Mouse (Mus musculus): ENCODE data around the gene Dnm3. TPM values are rescaled to one million over a fixed set of nuclear protein-coding genes. Genes with fewer than 3 reads are reported as not detected.

Gene Dnm3
- 1 to 10 TPM; 5.0 to 6.3 TPM for total RNA-seq (2021)
- long read RNA-seq, experiment 1, partial matches to known transcripts, result 1 of 3 reads
- long read RNA-seq, experiment 1, other reads (novel, unspliced or antisense), result 2 of 3 reads
- long read RNA-seq, experiment 2, partial matches to known transcripts, result 3 of 4 reads
- long read RNA-seq, experiment 2, other reads (novel, unspliced or antisense), result 1 of 4 reads

DNA sequence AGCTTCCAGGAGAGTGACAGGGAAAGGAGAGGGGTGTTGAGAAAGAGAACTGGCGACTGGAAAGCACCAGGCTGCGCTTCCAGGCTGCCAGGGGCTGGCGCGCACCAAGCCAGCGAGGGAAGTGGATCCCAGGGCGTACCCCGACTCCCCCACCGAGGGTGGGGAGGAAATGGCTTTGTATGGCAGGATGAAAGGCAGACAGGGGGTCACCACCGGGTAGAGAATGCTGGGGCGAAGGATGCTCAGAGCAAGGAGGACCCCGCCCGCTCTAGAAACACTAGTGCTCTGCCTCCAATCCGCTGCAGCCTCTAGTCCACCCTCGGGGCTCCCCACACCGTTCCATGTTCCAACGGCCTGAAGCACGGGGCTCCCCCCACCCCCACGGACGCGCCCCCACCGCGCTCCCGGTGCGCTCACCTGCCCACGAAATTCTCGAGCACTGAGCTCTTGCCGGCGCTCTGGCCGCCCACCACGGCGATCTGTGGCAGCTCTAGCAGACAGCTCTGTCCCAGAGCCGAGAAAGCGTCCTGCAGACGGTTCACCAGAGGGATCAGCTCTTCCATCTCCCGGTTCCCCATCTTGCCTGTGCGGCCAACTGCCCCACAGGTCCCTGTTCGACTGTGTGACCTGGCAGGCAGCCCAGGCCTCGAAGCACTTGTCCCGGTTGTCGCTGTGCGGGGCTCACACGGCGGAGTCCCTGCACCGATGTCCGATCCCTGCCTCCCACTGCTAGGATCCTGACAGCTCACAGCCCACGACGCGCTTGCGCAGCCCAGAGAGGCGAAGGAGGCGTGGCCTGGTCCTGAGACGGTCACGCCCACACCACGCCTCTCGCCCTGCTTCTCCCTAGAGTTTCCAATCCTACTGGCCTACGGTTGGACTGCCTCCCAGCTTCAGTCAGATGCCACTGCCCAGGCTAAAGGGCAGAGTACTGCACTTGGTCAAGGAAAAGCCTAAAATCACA lies at the start of gene Dnm3:
Gene Dnm3 (minus strand): TSS at position 789 of the 964 bp plus-strand sequence.
- DNase-seq, result peak; percentile 86
- intact Hi-C loops (cut with DNase I; ENCODE audit: low total_unique reads), result no loop called here

DNA sequence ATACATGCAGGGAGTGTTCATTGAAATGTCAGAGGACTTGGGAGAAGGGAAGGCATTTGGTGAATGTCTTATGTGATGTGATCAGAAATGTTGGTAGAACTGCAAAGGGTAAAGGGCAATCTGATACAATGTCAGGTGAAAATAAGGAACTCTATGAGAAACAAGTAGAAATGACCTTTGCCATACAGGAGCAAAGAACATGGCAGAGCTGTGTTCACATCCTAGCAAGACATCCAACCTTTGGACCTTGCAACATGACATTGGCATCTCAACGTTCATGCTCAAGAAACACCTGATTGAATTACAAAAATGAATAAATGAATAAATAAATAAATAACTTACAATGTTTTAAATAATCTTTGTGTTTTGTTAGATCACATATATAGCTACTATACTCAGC lies 37.3 kb upstream of the Dnm3 start:
- intact Hi-C loops (cut with DNase I; ENCODE audit: low total_unique reads), result no loop called here
- DNase-seq, result no peak

DNA sequence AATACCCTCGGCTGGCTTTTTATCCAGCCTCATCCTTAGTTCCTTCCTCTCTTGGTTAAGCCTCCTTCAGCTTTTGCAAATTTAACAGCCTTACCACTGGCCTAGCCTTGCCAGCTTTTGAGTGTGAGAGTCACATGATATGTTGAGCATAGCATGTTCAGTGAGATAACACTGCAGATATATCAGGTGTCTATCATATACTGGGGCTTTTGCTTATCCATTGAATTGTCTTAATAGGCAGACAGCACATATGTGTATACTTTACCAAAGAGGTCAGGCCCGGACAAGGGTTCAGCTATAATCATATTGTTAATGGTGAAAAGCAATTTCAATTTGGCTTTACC lies 32.2 kb upstream of the Dnm3 start:
- intact Hi-C loops (cut with DNase I; ENCODE audit: low total_unique reads), result no loop called here
- no peak for DNase-seq

DNA sequence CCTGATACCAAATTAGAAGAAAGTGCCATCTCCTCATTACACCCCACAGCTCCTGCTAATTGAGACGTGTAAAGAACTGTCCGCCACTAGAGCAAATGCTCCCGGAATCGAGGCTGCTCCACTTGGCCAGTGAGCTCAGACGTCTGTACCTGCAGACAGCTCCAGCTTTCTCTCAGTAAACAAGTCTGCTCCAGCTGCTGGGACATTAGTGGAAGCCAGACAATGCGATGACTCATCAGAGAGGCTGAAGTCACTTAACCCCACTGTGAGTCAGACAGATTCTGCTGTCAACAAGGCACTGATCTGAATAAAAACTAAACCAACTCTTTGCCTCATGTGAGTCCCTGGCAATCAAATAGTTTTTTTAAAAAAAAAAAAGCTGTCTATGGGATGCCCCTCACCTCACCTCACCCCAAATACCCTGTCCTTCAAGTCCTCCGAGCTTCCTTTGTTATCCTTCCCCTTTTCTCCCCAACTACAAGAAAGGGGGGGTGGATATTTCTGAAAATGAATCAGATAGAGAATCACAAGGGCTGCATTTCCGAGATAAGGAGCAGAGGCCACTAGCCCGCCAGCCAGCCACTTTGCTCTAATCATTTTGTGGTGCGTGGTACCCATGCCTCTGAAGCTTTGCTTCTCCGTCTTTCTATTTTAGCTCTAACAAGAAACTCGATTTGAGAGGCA lies 31.6 kb upstream of the Dnm3 start:
- intact Hi-C loops (cut with DNase I; ENCODE audit: low total_unique reads), result no loop called here
- DNase-seq, result peak; percentile 55

DNA sequence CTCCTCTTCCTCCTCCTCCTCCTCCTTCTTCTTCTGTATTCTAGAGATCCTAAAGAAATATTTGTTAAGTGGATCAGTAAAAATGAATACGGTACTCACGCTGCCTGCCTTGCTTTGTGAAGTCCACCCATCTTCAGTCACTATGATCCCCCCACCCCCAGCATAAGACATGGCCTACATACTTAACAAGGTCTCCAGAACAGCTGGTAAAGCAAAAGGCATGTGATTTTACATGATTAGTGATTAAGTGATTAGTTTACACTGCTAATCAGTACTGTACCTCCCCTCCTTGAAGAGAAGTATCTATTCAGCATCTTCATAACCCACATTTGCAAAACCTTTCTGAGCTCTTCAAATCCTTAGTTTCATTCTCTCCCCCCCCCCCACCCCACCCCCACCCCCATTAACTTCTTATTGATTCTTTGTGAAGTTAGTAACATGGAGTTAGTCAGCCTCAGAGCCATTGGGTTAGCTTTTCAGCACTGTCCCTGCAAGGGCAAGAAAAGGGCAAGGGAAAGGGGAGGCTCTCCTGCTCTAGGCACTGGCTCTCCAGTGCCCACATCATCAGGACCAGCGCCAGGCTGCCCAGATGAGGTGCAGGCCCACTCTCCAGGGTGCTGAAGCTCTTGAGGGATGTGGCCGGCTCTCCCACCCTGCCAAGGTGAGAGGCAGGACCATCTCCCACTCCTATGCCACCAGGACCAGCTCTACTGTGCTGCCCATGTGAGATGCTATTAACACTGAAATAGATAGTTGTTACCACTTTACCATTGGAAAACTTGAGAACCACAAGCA lies 30.6 kb upstream of the Dnm3 start:
- DNase-seq, result no peak

DNA sequence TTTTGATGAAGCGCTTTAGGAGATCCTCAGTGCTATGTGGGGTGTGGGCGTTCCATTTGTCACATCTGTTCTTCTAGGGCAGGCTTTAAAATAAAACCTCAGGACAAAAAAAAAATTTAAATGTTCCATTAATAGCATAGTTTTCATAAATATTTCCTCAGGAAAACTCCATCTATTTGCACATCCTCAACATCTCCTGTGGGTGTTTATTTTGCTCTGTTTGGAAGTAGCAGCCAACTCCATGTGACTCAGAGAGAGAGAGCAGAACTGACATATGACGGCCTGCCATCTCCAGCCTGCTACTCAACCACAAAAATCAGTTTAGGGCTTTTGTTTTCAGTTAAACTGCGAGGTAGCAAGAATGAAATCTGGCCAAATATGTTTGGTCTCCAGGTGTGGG lies 28.7 kb upstream of the Dnm3 start:
- intact Hi-C loops (cut with DNase I; ENCODE audit: low total_unique reads), result no loop called here
- DNase-seq, result no peak

More for the DNA sequence above, 30.6 kb upstream of the Dnm3 start:
- intact Hi-C loops (cut with DNase I; ENCODE audit: low total_unique reads), result no loop called here

DNA sequence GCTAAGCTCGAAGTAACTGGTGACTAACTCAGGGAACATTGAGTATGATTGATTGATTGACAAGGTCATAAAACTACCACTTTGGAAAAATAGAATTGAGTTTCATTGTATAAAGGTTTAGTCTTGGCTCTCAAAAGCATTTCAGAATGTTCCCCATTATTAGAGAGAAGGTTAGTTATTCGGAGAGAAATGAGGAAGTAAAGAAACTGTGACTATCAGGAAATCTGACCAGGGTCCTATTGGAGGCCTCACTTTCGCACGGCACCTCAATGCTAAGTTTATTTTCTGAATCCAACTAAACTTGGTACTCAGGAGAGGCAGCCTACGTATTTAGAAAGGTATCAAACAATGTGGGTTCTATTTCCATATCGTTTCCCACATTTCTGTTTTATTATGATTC lies 27.8 kb upstream of the Dnm3 start:
- DNase-seq, result no peak
- intact Hi-C loops (cut with DNase I; ENCODE audit: low total_unique reads), result no loop called here

DNA sequence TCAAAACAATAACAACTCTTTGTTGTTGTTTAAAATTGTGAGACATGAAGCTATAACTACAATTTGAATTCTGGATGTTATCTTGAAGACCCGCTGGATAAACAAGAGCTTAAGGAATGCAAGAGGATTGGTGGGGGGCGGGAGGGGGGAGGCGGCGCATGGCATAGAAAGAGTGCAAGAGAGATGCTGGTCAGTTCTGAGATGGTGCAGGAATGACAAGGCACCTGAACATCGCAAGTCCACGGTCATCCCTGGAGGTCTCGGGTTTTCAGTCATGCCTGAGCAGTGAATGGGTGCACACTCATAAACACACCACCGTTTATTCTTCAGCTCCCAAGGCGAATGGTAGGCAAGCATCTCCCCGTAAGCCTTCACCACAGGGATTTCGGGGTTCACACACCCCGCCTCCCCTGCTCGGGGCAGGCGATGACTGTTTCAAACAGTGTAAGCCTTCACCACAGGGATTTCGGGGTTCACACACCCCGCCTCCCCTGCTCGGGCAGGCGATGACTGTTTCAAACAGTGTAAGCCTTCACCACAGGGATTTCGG lies 1.2 kb downstream of the Dnm3 start:
- intact Hi-C loops (cut with DNase I; ENCODE audit: low total_unique reads), result no loop called here
- DNase-seq, result no peak

DNA sequence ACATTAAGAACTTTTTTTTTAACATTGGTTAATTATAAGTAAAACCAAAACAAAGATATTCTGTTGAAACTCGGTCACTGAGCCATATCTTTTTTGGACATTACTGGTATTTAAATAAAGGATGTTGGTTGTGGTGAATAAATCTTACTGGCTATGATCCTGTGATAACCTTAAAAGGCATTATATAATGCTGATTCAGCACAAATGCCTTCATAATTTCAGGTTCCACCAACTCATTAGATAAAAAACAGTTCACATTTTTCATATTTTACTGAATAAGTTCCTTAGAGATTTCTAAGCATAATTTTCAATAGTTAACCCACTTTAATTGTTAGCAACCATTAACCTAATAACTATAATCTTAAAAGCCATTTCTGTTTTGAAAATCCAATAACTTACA lies 4.9 kb downstream of the Dnm3 start:
- no peak for DNase-seq
- intact Hi-C loops (cut with DNase I; ENCODE audit: low total_unique reads), result no loop called here

DNA sequence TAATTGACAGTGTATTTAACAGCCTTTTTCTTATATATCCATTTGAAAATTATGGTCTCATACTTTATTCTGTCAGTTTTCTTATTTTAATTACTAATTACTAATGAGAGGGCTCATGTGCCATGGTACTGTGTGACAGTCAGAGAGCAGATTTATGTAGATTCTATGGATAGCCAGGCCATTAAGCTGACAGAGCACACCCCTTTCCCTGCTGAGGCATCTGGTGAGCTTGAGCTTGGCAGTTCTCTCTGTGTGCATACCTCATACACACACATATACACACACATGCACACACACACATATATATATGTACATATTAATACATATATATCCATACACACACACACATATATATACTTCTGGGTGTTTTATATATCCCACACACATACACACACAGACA lies 6.7 kb downstream of the Dnm3 start:
- no peak for DNase-seq
- intact Hi-C loops (cut with DNase I; ENCODE audit: low total_unique reads), result no loop called here

DNA sequence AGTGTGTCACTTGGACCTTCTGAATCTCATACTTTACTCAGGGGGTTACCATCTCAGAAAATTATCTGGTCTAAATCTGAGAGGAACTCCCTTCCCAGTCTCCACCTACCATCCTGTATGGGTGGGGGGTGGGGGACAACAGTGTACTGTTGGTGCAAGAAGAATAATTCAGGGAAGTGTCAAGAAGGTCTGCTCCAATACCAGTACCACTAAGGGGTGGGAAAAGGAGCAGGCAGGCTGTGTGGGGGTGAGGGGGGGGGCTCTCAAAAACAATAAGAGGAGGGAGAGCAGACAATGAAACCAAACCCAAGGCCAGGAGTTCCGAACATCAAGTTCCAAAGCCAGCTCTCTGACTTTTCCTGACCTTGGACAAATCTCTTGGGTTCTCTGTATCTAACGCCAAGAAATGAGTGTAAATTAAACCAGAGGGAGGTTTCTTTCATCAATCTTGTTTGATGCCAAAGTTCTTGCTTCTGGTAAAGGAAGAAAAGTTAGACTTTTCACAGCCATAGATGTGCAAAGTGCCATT lies 8.0 kb downstream of the Dnm3 start:
- intact Hi-C loops (cut with DNase I; ENCODE audit: low total_unique reads), result loop anchor here (5.0 kb wide), 1 partner anchor 152 kb away; no protein-coding TSS in a partner anchor

DNA sequence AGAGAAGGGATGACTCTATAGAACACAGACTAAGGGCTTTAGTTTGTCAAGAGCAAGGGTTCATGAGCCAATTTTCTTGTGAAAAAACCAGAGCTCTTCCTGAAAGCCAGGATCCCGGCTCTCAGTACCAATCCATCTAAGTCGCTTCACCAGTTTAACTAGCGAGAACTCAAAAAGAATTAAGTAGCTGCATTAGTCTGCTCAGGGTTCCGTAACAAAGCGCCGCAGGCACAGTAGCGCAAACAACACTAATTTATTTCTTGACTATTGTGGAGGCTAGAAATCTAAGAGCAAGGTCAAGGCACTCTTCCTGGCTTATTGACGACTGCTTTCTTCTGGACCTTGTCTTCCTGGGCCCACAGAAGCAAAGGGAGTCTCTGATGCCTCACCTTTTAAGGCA lies 14.2 kb downstream of the Dnm3 start:
- DNase-seq, result no peak
- intact Hi-C loops (cut with DNase I; ENCODE audit: low total_unique reads), result no loop called here

More for the DNA sequence above, 8.0 kb downstream of the Dnm3 start:
- DNase-seq, result no peak

DNA sequence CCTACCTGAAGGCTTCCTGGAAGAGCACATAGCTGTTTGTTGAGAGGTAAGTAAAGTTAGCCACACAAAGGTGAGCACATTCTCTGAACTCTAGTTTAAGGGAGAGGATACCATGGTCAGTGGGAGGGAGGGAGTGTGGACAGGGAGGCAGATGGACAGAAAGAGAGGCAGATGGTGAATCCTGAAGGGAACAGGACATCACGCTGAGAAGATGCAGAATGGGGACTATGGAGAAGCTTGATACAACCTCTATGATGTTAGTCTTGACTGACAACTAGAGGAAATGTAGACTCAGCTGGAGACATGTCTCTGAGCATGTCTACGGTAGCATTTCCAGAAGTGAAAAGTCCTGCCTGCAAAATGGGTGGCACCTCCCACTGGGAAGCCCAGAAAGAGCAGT lies 19.1 kb downstream of the Dnm3 start:
- DNase-seq, result no peak
- intact Hi-C loops (cut with DNase I; ENCODE audit: low total_unique reads), result no loop called here

DNA sequence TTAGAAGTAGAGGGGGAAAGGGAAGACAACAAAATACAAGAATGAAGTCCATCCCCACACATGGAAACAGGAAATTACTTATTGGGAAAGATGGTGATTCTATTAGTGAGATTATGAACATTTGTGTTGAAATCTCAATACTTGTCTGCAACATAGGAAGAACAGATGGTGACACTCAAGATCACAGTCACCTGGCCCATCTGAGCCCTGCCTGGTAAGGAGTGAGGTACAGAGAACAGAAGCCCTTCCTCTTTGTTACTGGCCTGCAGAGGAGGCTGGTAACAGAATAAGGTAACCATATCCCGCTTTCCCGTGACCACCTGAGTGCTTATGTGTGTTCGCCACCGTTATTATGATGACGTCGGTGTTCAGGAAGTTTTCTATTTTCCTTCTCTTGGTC lies 21.0 kb downstream of the Dnm3 start:
- no peak for DNase-seq
- intact Hi-C loops (cut with DNase I; ENCODE audit: low total_unique reads), result no loop called here

DNA sequence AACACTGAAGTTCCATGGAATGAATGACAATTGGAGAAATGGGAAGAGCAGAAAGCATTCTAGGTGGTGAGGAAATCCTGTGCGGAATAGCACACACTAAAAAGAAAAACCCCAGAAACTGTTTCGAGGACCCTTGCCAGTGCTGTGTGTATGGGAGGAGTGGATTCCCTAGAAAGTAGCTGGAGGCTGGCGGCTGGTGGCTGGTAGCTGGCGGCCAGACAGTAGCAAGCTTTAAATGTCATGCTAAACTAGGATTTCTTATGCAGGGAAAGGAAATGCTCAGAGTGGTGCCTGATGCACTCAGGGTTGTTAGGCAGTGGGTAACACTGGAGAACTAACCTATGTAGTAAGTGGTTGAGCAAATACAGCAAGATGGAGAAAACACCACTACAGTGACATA lies 21.4 kb downstream of the Dnm3 start:
- intact Hi-C loops (cut with DNase I; ENCODE audit: low total_unique reads), result no loop called here
- no peak for DNase-seq

DNA sequence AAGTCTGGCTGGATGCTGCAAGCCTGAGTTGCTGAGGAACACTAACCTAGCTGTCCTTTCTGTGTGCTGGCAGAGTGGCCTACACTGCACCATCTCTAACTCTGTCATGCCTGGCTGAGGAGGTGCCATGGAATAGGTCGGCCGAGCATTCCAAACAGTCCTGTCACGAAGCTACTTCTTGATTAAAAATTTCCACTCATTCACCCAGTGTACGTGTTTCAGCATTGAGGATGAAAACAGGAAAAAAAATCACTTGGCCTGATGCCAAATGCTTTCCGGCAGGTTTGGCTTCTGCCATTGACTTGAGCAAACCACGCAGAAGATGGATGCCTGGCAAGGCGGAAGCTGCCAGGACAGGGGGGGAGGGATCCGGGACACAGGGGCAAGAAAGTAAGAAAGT lies 24.3 kb downstream of the Dnm3 start:
- DNase-seq, result no peak
- intact Hi-C loops (cut with DNase I; ENCODE audit: low total_unique reads), result no loop called here

DNA sequence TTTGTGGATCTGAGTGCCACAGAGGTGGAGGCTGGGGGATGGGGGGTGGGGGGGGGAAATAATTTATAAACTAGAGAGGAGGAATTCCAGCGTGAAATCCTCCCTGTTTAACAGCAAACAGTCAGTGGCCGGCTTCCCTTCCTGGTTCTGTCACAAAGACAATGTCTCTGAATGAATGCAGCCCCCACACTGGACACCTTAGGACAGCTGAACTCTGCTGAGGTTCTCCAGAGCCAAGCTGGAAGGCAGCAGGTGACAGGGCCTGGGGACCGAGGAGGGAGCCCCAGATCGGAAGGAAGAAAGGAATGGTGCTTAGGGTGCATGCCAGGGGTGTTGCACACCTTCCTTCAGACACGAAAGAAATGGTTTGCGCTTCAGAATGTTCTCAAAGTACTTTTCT lies 24.8 kb downstream of the Dnm3 start:
- intact Hi-C loops (cut with DNase I; ENCODE audit: low total_unique reads), result no loop called here
- DNase-seq, result no peak

DNA sequence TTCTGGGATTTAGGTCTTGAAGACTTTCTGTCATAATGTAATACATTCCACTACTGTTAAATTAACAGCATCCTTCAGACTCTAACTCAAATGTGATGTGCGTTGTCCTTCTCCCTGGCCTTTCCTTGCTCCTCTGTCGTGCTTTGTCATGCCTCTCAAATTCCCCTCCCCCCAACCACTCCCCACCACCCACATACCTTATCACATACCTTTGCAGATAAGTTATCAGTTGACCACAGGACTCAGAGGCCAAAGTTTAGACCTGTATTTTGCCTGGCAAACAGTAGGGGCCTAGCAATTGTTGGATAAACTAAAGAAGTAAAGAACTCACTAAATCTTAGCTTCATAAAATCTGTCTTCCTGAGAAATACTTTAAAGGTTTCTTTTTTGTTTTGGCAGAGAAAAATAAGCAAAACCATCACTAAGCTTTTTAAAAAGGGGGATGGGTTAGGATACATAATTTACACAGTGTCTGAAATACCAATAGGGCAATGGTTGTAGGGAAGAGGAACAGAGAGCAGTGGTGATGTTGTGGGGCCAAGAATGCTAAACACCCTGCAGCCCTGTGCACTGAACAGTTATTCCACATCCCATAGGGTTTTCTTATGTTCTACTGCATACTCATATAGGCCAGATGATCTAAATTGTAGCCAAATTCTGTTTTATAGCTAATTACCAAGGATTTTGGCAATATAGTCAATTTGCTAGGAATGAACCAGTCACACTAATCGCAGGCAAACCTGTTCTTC lies 28.5 kb downstream of the Dnm3 start:
- intact Hi-C loops (cut with DNase I; ENCODE audit: low total_unique reads), result no loop called here

DNA sequence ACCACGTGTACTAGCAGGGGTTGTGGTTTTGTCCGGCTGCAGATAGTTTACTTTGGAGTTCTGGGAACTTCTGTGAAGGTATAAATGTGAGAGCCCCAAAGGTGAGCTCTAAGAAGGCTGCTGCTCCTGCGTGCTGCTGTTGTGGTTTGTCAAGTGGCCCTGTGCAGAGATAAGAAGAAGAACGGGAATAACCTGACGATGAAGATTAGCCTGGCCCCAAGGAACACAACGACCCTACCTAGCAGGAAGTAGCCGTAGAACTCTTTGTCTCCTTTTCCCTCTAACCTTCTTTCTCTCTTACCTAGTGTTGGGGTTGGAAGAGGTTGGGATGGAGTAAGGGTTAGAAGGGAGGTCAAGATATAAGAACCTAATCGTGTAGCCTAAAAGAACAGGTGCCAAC lies 33.0 kb downstream of the Dnm3 start:
- DNase-seq, result no peak
- intact Hi-C loops (cut with DNase I; ENCODE audit: low total_unique reads), result no loop called here

More for the DNA sequence above, 28.5 kb downstream of the Dnm3 start:
- DNase-seq, result no peak
